Mouse (Mus musculus) hindbrain, embryonic 16.5 days (tissue): ENCODE results near the gene Wbp11. TPM values are rescaled to one million over a fixed set of nuclear protein-coding genes. Genes with fewer than 3 reads are reported as not detected.

Experiments
- microRNA-seq: library from miRNA; unstranded; fragments of <30 nt; microRNA quantifications from one replicate; pipeline ENCODE4, GENCODE M21; 2017
- polyA plus RNA-seq: library from polyadenylated mRNA; unstranded; fragments of >200 nt; fragmentation: Nextera tagmentation; extraction: Ambion mirVana; gene quantifications from 2 replicates; pipeline ENCODE4 v1.2.1, GENCODE M21; 2015

The Wbp11 gene
- polyA plus RNA-seq, 1 experiment from 2014 or later, result 65.6 TPM

Small RNA genes lying within 50 kb of the gene (microRNA-seq; reads per million reads assigned to microRNA genes)
- gene Gm44364, result not detected

Other genes with a start within 250 kb of the Wbp11 start
- 1.9 and 2.0 TPM in 2 replicates for gene Plbd1, start 166.3 kb downstream of the Wbp11 start, polyA plus RNA-seq
- gene Gucy2c, start 46.5 kb downstream of the Wbp11 start, polyA plus RNA-seq, result 0.10 and 0.19 TPM in 2 replicates
- 0.35 and 0.54 TPM in 2 replicates for gene Hist4h4, start 23.8 kb downstream of the Wbp11 start, polyA plus RNA-seq
- gene H2afj, start 20.0 kb downstream of the Wbp11 start, polyA plus RNA-seq, result 101 and 104 TPM in 2 replicates
- gene BC049715, start 607 bp downstream of the Wbp11 start, polyA plus RNA-seq, result 1.0 and 1.3 TPM in 2 replicates
- 2.2 TPM in 2 replicates for gene Smco3, start 7.2 kb upstream of the Wbp11 start, polyA plus RNA-seq
- gene Art4, start 29.5 kb upstream of the Wbp11 start, polyA plus RNA-seq, result 0.16 and 0.23 TPM in 2 replicates
- gene Mgp, start 47.6 kb upstream of the Wbp11 start, polyA plus RNA-seq, result 28.6 and 31.5 TPM in 2 replicates
- 0.15 TPM in 1 of 2 replicates, not detected in the other for gene Erp27, start 93.9 kb upstream of the Wbp11 start, polyA plus RNA-seq
- gene Pde6h, start 95.6 kb upstream of the Wbp11 start, polyA plus RNA-seq, result 0.05 and 0.09 TPM in 2 replicates
- gene Arhgdib, start 113.7 kb upstream of the Wbp11 start, polyA plus RNA-seq, result 14.9 and 22.0 TPM in 2 replicates